Mouse (Mus musculus) forebrain, embryonic 16.5 days (tissue): Measurements from ENCODE around the gene Nr3c2. TPM values are rescaled to one million over a fixed set of nuclear protein-coding genes. Genes with fewer than 3 reads are reported as not detected.

Experiments used
- ATAC-seq: fragments of 200-750 bp; cut with Nextera tagmentation; 2 replicates; pipeline ENCODE4 v1.8.0; 2017; ENCODE audit warnings: mild to moderate bottlenecking, moderate library complexity
- H3K27ac ChIP-seq: fragments of 300-500 bp; sonication (generic); 2 replicates; pipeline ENCODE4 v1.5.1; 2014; ENCODE audit warnings: low read length, control low read depth
- H3K27me3 ChIP-seq: fragments of 300-500 bp; sonication (generic); replicated peaks from 2 replicates; pipeline ENCODE4 v1.6.1; 2014; ENCODE audit warnings: low read length; ENCODE audit not compliant: control insufficient read depth, insufficient read depth
- H3K36me3 ChIP-seq: fragments of 300-500 bp; sonication (generic); 2 replicates; pipeline ENCODE4 v1.6.1; 2014; ENCODE audit not compliant: control insufficient read depth, insufficient read depth
- H3K4me1 ChIP-seq: fragments of 300-500 bp; sonication (generic); replicated peaks from 2 replicates; pipeline ENCODE4 v1.6.1; 2014; ENCODE audit warnings: low read length; ENCODE audit not compliant: control insufficient read depth, insufficient read depth
- H3K4me2 ChIP-seq: fragments of 300-500 bp; sonication (generic); 2 replicates; pipeline ENCODE4 v1.6.1; 2014; ENCODE audit warnings: mild to moderate bottlenecking, low read length, control low read depth
- H3K4me3 ChIP-seq: fragments of 300-500 bp; sonication (generic); replicated peaks from 2 replicates; pipeline ENCODE4 v1.5.1; 2014; ENCODE audit warnings: mild to moderate bottlenecking, low read length, control low read depth
- H3K9ac ChIP-seq: fragments of 300-500 bp; sonication (generic); replicated peaks from 2 replicates; pipeline ENCODE4 v1.6.1; 2014; ENCODE audit warnings: low read depth, low read length, control low read depth
- H3K9me3 ChIP-seq: fragments of 300-500 bp; sonication (generic); 2 replicates; pipeline ENCODE4 v1.6.1; 2016; ENCODE audit warnings: low read length; ENCODE audit not compliant: control insufficient read depth
- WGBS: fragments of 180-500 bp; shearing (Covaris S2); extraction: QIAGEN DNeasy Blood & Tissue Kit; methylation state at CpG from one replicate; pipeline ENCODE4 v1.1.7; 2014; 5-methylcytosine and 5-hydroxymethylcytosine counted together
- polyA plus RNA-seq: library from polyadenylated mRNA; unstranded; fragments of >200 nt; fragmentation: Nextera tagmentation; extraction: Ambion mirVana; gene quantifications from 2 replicates; pipeline ENCODE4 v1.2.1, GENCODE M21; 2015

The Nr3c2 gene
- 4.6 and 5.3 TPM in 2 replicates for polyA plus RNA-seq

DNA sequence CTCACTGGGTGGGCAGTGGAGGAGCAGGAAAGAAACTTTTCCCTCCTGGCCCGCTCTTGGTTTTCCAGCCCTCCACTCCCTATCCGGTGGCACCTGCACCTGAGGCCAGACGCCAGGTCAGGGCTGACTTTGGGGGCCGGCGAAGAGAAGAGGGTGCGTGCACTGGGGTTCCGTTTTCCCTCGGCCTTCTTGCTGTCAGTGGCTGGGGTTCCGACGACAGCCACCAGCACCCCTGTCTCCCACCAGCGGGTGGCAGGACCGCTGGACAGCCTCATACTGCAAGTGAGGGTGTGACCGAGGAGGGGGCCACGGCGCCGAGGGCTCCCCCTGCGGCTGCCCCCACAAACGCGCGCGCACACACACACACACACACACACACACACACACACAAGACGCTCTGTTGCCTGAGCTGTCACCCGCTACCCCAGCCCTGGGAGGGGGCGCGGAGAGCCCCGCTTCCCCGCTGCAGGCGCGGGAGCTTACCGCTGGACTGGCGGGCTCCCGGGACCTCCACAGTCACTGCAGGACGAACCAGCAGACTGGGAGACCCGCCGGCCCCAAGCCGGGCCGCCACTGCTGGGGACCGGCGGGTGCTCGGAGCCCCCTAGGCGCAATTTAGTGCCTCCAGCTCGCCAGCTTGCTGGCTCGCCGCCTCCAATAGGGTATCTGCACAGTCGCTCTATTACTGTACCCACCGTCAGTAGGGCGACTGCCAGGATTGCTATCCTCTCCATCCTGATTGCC lies at the start of gene Nr3c2:
Gene Nr3c2, plus strand, starts transcription at position 32 of the 744 bp plus-strand sequence.
- Histone ChIP-seq H3K27ac (no peak within 1 kb of the TSS), H3K27me3 (peaks cover 22% of the 10 kb centered on the region)

DNA sequence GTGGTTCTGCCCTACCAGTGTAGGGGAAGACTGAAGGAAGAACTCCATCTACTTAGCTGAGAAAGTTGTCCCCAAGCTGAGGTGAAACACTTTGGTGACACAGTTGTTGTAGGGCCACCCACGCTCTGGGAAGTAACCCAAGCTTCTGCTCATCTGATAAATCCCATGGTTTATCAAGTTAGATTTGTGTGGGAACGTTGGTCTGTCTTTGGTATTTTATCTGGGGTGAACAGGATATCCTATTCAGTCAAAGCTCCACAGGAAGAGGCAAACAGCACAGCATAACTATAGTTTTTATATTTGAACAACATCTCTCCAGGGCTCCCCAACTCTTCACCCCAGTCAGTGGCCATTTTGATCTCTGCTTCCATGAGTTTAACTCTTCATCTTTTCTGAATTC lies 40.7 kb upstream of the Nr3c2 start:
- Histone ChIP-seq H3K4me2 (no peak overlapping the region), H3K9ac (no peak overlapping the region), H3K4me3 (no peak overlapping the region), H3K9me3 (no peaks in the 10 kb centered on the region), H3K36me3 (no peaks in the 10 kb centered on the region), H3K4me1 (no peaks in the 10 kb centered on the region), H3K27me3 (no peaks in the 10 kb centered on the region), H3K27ac (no peak overlapping the region)
- no peak for ATAC-seq
- 73% methylated on average over 2 of the region's 2 CpGs for WGBS

More for the DNA sequence above, at the start of gene Nr3c2:
- Histone ChIP-seq H3K4me2 (peak within 1 kb of the TSS; percentile 91), H3K36me3 (no peaks in the 10 kb centered on the region), H3K4me3 (peak within 1 kb of the TSS; percentile 66), H3K9ac (peak within 1 kb of the TSS; percentile 67), H3K9me3 (no peaks in the 10 kb centered on the region), H3K4me1 (peaks cover 21% of the 10 kb centered on the region)
- under 1% methylated on average over 44 of the region's 47 CpGs for WGBS
- ATAC-seq = peak; percentile 21

DNA sequence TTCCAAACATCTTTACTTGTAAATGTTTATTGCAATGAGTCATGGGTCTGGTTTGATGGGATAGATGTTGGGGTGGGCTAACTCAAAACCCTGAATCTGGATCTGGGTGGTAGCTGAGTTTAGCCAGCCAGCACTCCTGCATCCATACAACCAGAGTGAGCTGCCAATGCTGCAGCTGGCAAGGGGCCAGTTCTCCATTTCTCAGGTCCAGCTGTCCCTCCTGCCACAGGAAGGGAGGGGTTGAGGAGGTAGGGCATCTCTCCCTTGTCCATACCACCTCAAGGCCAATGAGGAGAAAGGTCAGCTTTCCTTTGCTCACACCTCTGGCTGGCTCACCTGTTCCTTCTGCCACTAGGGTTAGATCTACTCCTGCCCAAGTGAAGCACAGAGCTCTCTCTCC lies 39.5 kb upstream of the Nr3c2 start:
- Histone ChIP-seq H3K27me3 (no peaks in the 10 kb centered on the region), H3K4me3 (no peak overlapping the region), H3K4me1 (no peaks in the 10 kb centered on the region), H3K9me3 (no peaks in the 10 kb centered on the region), H3K27ac (no peak overlapping the region), H3K36me3 (no peaks in the 10 kb centered on the region), H3K4me2 (no peak overlapping the region), H3K9ac (no peak overlapping the region)
- no peak for ATAC-seq

DNA sequence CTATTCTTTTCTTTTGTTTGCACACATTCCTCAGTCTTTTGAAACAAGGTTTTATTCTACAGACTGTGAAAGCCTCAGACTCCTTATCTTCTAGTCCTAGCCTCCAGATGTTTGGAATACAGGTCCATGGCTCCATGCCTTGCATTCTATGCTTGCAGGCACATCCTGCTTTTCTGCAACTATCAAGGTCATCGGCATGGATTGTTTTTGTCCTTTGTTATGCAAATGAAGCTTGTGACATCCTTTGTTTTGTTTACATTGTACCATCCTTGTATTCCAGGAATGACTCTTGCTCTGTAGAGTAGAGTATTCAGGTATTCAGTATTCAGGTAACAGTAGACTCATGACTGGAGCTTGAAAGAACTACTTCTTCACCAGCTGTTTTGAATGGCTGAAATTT lies 36.2 kb upstream of the Nr3c2 start:
- H3K27ac ChIP-seq = no peak overlapping the region
- H3K27me3 ChIP-seq = no peaks in the 10 kb centered on the region
- H3K9me3 ChIP-seq = no peaks in the 10 kb centered on the region
- no peak overlapping the region for H3K9ac ChIP-seq
- no peak for ATAC-seq
- no peak overlapping the region for H3K4me3 ChIP-seq
- H3K36me3 ChIP-seq = no peaks in the 10 kb centered on the region
- no peaks in the 10 kb centered on the region for H3K4me1 ChIP-seq
- WGBS = 92% methylated on average over 1 of the region's 1 CpGs
- H3K4me2 ChIP-seq = no peak overlapping the region

DNA sequence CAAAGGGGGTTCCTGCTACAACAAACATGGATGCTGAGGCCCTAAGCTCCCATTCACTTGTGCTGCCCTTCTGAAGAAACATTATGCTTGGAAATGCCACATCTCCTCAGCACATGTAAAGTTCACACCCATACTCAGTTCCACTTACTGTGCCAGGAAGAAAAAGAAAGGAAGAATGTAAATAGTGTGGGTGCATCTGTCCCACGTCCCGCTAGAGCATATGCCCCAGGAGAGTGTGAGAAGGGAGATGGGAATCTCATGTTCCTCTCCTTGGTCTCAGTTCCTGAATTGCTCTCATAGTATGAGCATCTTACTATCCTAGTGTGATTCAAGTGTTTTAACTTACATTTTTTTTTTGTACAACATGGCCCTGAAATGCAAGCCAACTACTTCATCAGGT lies 22.4 kb upstream of the Nr3c2 start:
- Histone ChIP-seq H3K4me2 (no peak overlapping the region), H3K27ac (no peak overlapping the region), H3K4me1 (no peaks in the 10 kb centered on the region), H3K9ac (no peak overlapping the region), H3K27me3 (no peaks in the 10 kb centered on the region), H3K36me3 (no peaks in the 10 kb centered on the region), H3K4me3 (no peak overlapping the region), H3K9me3 (no peaks in the 10 kb centered on the region)
- ATAC-seq = no peak
- WGBS = 92% methylated on average over 2 of the region's 2 CpGs

DNA sequence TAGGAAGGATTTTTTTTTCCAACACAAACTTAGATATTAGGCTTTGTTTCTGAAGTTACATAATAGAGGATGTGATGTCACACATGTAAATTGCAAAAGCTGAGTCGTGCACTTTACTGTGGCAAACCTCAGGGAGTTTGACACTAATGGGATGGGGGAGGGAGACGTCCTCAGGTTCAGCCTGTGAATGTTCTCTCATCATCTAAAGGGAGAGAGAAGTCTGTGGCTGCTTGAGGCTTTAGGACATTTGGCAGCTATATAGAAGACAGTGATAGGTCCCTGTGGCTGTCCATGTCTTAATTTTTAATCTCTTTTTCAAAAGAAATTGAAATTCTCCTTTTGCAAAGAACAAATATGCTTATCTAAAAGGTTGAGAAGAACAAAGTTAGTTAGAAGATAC lies 2.2 kb upstream of the Nr3c2 start:
- no peaks in the 10 kb centered on the region for H3K9me3 ChIP-seq
- H3K4me3 ChIP-seq = no peak overlapping the region
- no peak overlapping the region for H3K9ac ChIP-seq
- 0% methylated on average over 2 of the region's 2 CpGs for WGBS
- no peaks in the 10 kb centered on the region for H3K36me3 ChIP-seq
- H3K4me2 ChIP-seq = no peak overlapping the region
- ATAC-seq = no peak
- H3K27me3 ChIP-seq = peaks cover 6% of the 10 kb centered on the region
- H3K27ac ChIP-seq = no peak overlapping the region
- H3K4me1 ChIP-seq = peaks cover 14% of the 10 kb centered on the region

DNA sequence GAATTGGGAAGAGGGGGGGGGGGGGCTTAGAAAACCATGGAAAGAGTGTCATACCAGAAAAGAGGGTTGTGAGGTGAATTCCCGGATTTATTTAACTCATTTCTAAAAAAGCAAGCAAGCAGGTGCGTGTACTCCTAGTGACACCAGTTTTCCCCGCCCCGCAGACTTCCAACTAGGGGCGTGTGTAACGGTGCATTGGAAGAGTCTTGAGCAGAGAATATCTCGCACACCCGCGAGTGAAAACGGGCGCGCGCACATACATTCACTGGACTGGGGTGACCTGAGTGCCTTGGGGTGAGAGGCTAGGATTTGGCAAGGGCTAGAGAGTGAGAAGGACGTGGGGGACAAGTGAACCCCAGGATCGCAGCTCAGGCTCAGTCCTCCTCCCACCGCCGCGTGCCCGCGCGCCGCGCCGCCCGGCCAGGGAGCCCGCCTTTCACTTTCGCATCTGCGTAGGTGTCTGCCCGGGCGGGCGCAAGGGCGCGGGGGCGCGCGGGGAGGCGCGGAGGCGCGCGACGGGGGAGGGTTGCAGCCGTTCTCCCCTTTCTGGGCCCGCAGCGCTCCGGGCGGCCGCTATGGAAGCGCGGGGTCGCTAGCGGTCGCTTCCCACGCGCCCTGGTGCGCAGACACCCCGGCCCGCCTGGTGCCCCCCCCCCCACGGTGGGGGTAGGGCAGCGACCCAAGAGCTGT lies 376 bp upstream of the Nr3c2 start:
- Histone ChIP-seq H3K9ac (peak overlapping the region; percentile 67), H3K4me1 (peaks cover 21% of the 10 kb centered on the region), H3K9me3 (no peaks in the 10 kb centered on the region), H3K27ac (no peak overlapping the region), H3K27me3 (peaks cover 22% of the 10 kb centered on the region), H3K4me3 (peak overlapping the region; percentile 66), H3K36me3 (no peaks in the 10 kb centered on the region), H3K4me2 (peak overlapping the region; percentile 91)
- ATAC-seq = peak; percentile 41
- 0% methylated on average over 26 of the region's 60 CpGs for WGBS

DNA sequence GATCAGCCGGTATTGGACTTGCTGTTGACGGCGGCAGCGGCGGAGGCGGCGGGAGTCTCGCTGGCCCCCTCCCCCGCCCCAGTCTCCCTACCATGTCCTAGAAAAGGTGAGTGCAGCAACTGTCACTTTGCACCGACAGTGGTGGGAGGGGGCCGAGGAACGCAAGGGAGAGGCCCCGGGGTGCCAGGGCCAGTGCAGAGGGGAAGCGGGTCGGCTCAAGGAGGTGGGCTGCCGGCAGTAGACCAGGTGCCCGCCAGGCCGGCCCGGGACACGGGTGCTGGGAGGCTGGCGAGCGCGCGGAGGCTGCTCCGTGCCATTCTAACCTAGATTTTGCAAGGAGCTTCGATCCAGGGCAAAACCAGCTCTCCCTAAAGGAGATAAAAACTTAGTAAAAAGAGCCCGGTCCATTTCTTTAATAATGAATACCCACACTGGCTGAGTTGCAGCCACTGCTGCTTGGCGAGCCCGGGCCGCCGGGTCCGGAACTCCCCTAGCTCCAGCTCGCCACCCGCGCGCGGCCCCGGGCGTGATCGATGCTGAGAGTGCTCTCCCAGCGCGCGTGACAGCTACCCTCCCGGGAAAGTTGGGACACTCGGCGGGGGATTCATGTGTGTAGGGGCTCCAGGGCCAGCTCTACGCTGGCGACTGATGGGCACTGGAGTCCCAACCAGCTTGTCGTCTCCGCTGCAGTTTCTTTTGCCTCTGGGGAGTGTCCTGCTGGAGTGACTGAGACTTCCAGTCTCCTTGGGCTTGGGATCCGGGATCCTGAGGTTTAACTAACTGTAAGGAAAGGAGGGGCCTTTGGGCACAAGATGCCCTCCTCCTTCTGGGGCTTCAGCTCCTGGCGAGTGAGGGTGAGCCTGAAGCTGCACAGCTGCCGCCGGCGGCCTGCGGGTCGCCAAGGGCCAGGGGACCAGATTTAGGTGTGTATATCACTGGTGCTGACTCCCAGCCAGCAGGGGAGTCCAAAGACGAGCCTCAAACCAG lies 1.2 kb downstream of the Nr3c2 start:
- Histone ChIP-seq H3K4me3 (peak overlapping the region; percentile 66), H3K36me3 (no peaks in the 10 kb centered on the region), H3K4me1 (peaks cover 21% of the 10 kb centered on the region), H3K9ac (peak overlapping the region; percentile 67), H3K27ac (no peak overlapping the region), H3K9me3 (no peaks in the 10 kb centered on the region), H3K4me2 (peak overlapping the region; percentile 91), H3K27me3 (peaks cover 24% of the 10 kb centered on the region)
- ATAC-seq = no peak
- WGBS = under 1% methylated on average over 58 of the region's 58 CpGs
